Mouse (Mus musculus): ENCODE measurements around the gene Mesd.
A peak's percentile ranks its signal among the peaks of the same experiment; 100 is the strongest.
"Not testable (repeated sequence)": the region's sequence is repeated elsewhere in the genome, so short reads cannot be mapped to it uniquely, and the experiment has no call there.

Mesd gene

DNA sequence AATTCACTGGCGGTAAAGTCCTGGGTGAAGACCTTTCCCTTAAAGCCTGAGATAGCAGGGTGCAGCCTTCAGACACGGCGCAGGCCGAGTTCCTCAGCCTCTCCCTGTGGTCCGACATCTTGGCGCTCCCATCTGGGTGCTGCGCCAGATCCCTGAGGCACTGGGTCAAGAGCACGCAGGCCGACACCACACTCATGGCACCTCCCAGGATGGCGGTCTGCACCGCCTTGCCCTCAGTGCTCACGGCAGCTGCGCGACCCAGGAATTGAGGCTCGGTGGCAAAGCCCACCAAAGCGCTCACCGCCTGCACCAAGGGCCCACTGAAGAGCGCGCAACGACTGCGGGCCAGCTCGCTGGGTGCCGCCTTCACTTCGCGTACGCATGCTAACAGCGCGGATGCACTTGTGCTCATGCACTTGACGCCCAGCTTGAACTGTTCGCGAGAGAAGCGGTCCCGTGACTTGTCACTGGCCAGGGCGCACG lies 2.1 kb upstream of the Mesd start:
- peak; percentile 19 for DNase-seq

DNA sequence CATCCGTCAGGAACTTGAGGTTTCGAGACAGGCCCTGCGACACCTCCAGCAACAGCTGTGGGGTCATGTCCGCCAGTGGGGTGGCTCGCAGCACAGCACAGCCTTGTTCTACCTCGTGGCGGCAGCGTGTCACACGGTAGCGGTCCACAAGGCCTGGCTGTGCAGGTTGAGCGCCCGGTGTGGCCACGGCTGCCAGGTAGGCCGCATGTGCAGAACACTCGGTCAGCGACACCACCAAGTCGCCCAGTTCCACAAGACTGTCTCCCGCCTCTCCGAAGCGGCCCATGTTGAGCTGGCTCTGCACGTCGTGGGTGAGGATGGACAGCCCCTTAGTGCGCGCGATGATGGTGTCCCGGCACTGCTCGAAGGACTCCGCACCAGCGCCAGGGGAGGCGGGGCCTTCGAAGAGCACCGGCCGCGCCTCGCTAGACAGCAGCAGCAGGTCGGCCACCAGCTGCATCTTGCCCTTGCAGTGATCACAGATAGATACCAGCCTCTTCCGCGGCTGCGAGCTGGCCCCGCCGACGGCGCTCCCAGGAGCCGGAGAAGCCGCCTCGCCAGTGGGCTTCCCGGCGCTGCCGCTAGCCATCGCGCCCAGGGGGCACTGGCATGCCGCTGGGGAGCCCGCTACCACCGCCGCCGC lies 1.5 kb upstream of the Mesd start:
- DNase-seq = peak; percentile 53

DNA sequence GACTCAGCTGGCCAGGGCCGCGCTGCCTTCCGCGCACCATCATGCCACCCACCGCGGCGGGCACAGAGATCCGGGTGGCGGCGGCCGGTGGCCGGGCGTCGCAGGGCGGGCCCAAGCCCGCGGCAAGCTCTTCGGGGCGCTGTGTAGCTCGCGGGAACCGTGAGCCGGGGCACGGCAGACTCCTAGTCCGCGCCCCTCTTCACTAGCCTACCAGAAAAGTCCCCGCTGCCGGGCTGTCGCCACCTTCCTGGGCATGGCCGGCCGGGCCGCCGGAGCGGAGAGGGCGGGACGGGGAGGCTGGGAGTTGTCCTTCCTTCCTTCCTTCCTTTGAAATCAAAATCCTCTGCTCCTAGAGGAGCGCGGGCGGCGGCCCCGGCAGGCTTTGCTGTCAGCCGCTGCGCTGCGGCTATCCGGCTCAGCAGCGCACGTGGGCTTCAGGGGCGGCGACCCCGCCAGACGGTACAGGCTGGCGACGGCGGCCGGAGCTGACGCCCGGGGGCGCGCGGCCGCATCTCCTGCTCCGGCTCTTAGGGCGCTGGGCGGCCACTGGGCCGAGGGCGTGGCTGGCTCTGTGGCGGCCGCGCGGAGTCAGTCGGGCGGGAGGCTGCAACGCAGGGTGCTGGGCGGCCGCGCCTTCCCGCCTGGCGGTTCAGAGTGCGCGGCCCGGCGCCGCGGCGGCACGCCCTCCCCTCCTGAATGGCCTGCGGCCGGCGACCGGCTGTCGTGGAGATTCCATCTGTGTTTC lies 818 bp upstream of the Mesd start:
- peak; percentile 55 for DNase-seq

GRCm38 (mm10) chr7:83884921-83885532 lies 761 bp downstream of the Mesd start:
- no peak for DNase-seq

- no peak for DNase-seq
Measured at GRCm38 (mm10) chr7:83885835-83886234, 1.6 kb downstream of the Mesd start.

- DNase-seq = no peak
Measured at GRCm38 (mm10) chr7:83886366-83887129, 2.3 kb downstream of the Mesd start.

- DNase-seq = no peak
Measured at GRCm38 (mm10) chr7:83889383-83889782, 5.1 kb downstream of the Mesd start.

DNA sequence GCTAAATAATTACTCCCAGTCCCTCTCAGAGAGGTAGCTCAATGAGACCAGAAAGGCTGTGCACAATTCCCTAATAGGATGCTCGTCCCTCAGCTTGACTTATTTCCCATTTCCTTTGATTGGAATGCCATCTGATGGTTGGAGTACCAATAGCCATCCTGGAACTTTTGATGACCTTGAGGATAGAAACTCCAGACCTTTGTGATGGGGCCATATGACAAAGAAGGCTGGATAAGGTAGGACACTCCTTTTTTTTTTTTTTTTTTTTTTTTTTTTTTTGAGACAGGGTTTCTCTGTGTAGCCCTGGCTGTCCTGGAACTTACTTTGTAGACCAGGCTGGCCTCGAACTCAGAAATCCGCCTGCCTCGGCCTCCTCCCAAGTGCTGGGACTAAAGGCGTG lies 5.7 kb downstream of the Mesd start:
- not testable (repeated sequence) for DNase-seq

DNA sequence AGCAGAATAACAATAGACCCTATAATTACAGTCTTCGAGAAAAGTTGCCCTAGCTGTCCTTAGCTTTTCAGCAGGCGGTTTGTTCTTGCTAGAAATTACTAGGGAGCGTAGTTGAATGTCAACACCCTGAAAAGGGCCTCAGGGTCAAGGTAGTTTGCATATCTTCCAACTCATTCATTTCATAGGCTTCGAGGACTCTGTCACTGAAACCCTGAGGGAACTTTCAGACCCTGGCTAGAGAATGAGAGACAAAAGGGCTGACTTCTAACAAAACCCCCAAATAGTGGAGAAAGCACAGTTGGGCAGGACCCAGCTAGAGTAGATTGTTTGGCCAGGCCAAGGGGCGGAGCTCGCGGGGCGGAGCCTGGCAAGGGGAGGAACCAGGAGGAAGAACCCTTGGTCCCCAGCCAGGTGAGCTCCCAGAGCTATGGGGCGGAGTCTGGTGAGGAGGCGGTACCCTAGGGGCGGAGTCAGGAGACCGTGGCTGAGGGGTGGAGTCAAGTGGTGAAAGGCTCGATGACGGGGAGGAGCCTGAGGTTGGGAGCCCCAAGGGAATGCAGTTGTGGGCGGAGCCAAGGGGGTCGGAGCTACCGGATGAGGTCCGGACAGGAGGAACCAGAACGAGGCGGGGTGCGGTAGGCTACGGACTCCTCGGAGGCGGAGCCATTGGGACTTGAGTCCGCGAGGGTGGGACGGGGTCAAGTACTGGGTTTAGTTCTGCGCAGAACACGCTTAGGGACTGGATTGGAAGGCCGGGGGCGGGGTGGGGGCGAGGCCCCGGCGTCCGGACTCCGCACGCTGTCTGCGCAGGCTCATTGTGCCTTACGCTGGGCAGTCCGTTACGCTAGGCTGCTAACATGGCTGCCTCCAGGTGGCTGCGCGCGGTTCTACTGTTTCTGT lies 7.4 kb downstream of the Mesd start:
- DNase-seq = peak; percentile 86

DNA sequence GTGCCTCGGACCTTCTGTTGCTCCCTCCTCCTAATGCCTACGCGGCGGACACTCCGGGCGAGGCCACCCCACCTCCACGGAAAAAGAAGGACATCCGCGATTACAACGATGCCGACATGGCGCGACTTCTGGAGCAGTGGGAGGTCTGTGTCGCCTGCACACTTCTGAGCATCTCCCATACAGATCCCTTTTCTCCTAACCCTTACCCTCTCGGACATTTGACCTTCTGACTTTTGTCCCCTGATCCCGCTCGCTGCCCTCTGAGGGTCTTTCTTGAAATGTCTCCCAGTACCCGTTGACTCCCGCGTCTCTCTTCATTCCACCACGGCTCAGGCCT lies 8.0 kb downstream of the Mesd start:
- no peak for DNase-seq

DNA sequence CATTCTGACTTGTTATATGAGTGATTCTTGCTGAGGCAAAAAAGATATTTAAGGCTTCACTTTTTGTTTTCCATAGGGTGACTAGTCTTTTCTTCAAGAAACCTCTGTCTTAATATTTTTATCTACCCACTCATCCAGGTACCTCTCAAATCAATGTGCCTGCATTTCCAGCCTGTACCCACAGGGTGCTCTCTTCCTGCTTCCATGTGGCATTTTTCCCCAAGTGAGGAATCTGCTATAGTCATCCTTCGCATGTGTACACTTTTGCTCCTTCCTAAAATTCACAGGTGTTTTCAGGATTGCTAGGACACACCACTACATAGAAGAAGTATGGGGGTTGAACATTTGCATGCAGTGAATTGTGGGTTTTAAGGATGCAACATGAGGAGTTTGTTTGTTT lies 10.1 kb downstream of the Mesd start:
- no peak for DNase-seq

DNA sequence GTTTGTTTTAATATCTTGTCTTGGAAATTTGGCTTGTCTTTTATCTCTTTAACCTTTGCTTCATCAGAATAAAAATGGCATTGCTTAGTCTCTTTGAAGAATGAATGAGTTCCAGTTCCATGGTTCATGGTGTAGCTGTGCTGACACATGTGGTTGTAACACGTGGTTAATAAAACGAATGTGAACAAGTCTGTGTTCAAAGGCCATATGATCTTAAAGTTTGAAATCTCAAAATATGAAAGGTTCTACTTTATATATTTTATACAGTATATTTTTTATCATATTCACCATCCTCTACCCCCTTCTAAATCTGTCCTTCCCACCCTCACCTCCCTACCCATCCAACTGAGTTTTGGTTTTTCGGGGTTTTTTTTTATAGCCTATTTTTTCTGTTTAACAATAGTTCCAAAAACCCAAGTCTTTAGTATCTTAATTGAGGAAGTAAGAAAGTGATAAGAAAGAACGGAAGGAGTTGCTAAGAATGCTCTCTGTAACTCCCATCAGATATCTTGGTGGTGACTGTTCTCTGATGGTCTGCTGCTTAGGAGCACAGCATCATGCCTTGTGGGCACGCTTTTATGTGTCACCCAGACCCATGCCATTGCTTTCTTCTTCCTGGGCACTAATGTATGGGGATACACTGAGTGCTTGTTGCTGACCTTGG lies 11.9 kb downstream of the Mesd start:
- no peak for DNase-seq

- no peak for DNase-seq
Measured at GRCm38 (mm10) chr7:83898267-83898666, 14.0 kb downstream of the Mesd start.

DNA sequence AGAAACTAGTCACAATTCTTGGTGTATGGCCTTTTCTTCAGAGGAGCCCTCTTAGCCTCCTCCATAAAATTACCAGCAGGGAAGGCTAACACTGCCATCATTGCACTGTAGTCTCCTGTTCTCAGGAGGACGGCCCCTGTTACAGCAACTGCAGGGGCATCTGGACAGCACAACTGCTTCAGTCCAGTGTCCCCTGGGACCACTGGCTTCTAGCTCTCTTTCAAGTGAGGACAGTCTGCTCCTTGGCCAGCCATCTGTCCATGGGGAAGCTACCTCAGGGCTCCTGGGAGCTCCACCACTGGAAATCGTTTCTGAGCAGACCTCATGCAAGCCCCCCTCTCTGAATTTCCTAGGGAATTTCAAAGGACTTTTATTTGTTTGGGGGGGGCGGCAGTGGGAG lies 16.3 kb downstream of the Mesd start:
- DNase-seq = no peak

DNA sequence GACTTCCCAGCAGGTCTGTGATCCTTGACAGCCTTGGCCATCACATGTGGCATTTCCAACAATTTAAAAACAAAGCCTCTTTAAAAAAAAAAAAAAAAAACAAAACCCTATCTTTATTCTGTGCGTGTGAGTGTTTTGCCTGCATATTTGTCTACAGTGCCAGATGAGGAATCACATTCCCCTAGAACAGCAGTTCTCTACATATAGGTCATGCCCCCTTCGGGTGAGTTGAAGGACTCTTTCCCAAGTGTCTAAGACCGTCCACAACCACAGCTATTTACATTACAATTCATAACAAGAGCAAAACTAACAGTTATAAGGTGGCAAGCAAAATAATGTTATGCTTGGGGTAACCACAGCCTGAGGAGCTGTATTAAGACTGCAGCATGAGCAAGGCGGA lies 17.2 kb downstream of the Mesd start:
- DNase-seq = no peak

DNA sequence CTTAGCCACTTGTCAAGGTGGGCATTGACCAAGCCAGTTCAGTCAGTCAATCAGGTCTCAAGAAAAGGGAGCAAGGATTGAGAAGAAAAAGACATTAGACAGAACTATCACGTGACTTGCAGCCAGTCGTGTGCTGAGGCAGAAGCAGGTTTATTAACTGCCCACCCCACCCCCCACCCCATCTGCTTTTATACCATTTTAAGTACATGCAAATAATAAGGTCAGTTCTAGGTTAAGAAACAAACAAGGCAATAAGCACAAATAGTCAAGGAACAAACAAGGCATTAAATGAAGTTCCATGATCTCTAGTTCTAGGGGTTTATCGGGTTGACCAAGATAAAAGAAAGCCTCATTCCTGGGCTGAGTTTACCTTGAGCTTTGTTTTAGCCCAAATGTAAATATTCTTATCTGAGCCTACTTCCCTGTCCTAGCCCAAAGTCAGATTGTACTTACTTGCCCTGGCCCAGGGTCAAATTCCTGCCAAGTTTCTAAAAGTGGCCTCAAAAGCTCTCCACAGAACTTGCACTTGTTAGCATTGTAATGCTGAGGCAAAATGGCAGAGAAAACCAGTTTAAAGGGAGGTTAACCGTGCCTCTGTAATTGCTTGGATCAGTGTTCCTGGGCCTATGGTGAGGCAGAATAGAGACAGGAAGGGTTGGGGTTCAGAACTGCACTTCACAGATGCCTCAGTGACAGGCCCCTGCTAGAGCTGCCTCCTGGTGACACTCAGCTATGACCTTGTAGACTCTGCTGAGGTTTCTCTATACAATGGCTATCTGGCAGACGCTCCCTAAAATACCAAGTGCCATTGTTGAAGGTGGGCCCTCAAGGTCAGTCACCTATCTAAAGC lies 18.3 kb downstream of the Mesd start:
- no peak for DNase-seq

DNA sequence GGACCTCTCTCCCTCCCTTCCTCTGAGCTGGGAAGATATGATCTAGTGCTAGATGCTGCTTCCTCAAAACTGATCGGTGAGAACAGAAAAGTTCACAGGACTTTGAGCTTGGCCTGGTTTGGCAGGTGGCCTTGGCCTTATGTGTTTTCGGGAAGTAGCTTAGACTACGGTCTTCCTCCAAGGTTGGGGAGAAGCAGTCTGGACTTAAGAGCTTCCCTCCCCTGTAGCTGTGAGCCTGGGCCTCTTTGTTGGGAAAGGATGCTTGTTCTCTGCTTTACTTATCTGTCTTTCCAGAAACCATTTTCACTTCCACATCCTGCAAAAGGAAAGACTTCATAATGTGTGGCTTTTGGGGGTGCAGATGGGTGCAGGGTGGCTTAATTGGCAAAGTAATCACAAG lies 20.6 kb downstream of the Mesd start:
- DNase-seq = no peak

- no peak for DNase-seq
Measured at GRCm38 (mm10) chr7:83911909-83912308, 27.6 kb downstream of the Mesd start.

GRCm38 (mm10) chr7:83913405-83913932 lies 29.2 kb downstream of the Mesd start:
- no peak for DNase-seq

DNA sequence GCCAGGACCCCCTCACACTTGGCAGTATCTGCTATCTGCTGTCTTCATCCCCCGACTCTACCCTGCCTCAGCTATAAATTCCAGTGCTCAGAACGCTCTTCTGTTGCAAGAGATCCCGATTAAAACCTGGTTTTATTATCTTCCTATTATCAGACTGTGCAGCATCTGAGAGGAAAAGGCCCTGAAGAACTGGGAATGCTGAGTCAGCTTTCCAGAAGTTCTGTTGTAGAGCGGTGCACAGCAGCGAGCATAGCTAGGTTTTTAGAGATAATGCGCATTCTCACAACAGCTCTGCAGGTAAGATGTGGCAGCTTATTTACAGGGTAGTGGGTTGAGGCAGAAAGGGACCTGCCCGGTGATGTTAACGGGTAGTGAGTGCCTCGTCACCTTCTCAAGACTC lies 29.7 kb downstream of the Mesd start:
- no peak for DNase-seq

GRCm38 (mm10) chr7:83914566-83914965 lies 30.3 kb downstream of the Mesd start:
- peak; percentile 98 for DNase-seq
